Mouse (Mus musculus) forebrain, postnatal 0 days (tissue): ENCODE results near the gene Prkar2b. TPM values are rescaled to one million over a fixed set of nuclear protein-coding genes. Genes with fewer than 3 reads are reported as not detected.

Source experiments
- ATAC-seq: fragments of 200-750 bp; cut with Nextera tagmentation; 2 replicates; pipeline ENCODE4 v1.8.0; 2017; ENCODE audit warnings: mild to moderate bottlenecking, moderate library complexity
- DNase-seq: peaks from one replicate; pipeline ENCODE4 v3.0.0-alpha.2; 2015
- H3K27ac ChIP-seq: fragments of 300-500 bp; sonication (generic); 2 replicates; pipeline ENCODE4 v1.5.1; 2014; ENCODE audit warnings: low read depth, mild to moderate bottlenecking, antibody characterized with exemption, low read length, moderate library complexity, mixed read lengths
- H3K27me3 ChIP-seq: fragments of 300-500 bp; sonication (generic); 2 replicates; pipeline ENCODE4 v1.6.1; 2014; ENCODE audit warnings: mild to moderate bottlenecking, low read length, mixed read lengths; ENCODE audit not compliant: insufficient read depth
- H3K36me3 ChIP-seq: fragments of 300-500 bp; sonication (generic); 2 replicates; pipeline ENCODE4 v1.6.1; 2014; ENCODE audit warnings: mild to moderate bottlenecking, moderate library complexity; ENCODE audit not compliant: insufficient read depth
- H3K4me1 ChIP-seq: fragments of 300-500 bp; sonication (generic); 2 replicates; pipeline ENCODE4 v1.6.1; 2014; ENCODE audit warnings: antibody characterized with exemption; ENCODE audit not compliant: insufficient read depth
- H3K4me2 ChIP-seq: fragments of 300-500 bp; sonication (generic); 2 replicates; pipeline ENCODE4 v1.6.1; 2014; ENCODE audit warnings: low read depth, mild to moderate bottlenecking, moderate library complexity
- H3K4me3 ChIP-seq: fragments of 300-500 bp; sonication (generic); 2 replicates; pipeline ENCODE4 v1.5.1; 2014; ENCODE audit warnings: low read depth, low read length, mixed read lengths
- H3K9ac ChIP-seq: fragments of 300-500 bp; sonication (generic); 2 replicates; pipeline ENCODE4 v1.6.1; 2014; ENCODE audit warnings: mild to moderate bottlenecking
- H3K9me3 ChIP-seq: fragments of 300-500 bp; sonication (generic); 2 replicates; pipeline ENCODE4 v1.6.1; 2016; ENCODE audit warnings: low read length
- CTCF ChIP-seq: sonication (generic); IDR thresholded peaks from 2 replicates; pipeline ENCODE4 v1.5.1; 2016; ENCODE audit warnings: antibody characterized with exemption, control low read depth, low read depth
- WGBS: fragments of 180-500 bp; shearing (Covaris S2); extraction: QIAGEN DNeasy Blood & Tissue Kit; methylation state at CpG from one replicate; pipeline ENCODE4 v1.1.7; 2014; 5-methylcytosine and 5-hydroxymethylcytosine counted together
- polyA plus RNA-seq: library from polyadenylated mRNA; unstranded; fragments of >200 nt; fragmentation: Nextera tagmentation; extraction: Ambion mirVana; gene quantifications from 2 replicates; pipeline ENCODE4 v1.2.1, GENCODE M21; 2015
- total RNA-seq: library from RNA; depleted of rRNA; stranded (reverse); fragments of >200 nt; gene quantifications from 2 replicates; pipeline ENCODE4 v1.2.3, GENCODE M21; 2014; rRNA removed

Prkar2b gene
- total and polyA plus RNA-seq, 2 experiments from 2014 or later = 129 to 215 TPM

DNA sequence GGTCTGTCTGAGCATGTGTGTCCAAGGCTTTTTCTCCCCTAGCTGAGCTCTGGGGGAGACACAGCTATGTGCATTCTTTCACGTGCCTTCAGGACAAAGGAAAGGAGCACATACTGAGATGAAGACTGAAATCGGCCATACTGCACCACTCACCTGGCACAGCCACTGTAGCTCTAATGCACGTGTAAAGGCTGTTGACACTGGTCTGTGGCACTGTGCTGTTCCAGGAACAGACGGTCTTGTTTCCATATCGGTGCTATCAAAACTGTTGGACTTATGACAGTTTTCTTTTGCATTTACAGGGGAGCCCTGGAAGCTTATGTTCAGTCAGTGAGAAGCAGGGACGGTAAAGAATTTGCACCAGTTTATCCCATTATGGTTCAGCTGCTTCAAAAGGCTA, 135.8 kb downstream of the Prkar2b start:
- Histone ChIP-seq H3K4me1 (no peaks in the 10 kb centered on the region), H3K9ac (no peak overlapping the region), H3K4me2 (no peak overlapping the region), H3K4me3 (no peak overlapping the region), H3K9me3 (no peaks in the 10 kb centered on the region), H3K36me3 (peaks cover 43% of the 10 kb centered on the region), H3K27me3 (no peaks in the 10 kb centered on the region), H3K27ac (no peak overlapping the region)
- no peak for TF ChIP-seq CTCF
- ATAC-seq (no peak), DNase-seq (no peak)
- WGBS = 65% methylated on average over 6 of the region's 6 CpGs

DNA sequence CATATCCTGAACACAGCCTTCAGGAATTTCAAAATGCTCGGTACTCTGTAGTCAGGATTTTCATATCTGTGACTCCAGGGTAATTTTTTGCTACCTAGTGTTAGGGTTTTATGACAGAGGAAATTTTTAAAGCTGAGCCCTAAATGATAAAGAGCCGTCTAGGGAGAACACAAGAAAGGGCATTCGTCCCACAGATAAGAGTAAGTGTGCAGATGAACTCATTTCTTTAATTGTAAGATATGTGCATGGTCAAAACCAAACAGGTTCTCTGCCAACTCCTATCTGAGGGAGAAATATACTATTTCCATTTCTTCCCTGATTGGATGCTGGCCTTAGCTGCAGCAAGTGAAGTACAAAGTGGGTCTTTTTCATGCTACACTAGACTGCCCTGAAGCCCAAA, 137.0 kb downstream of the Prkar2b start:
- no peak overlapping the region for H3K27ac ChIP-seq
- H3K36me3 ChIP-seq = peaks cover 38% of the 10 kb centered on the region
- H3K9me3 ChIP-seq = no peaks in the 10 kb centered on the region
- H3K9ac ChIP-seq = no peak overlapping the region
- no peak for TF ChIP-seq CTCF
- no peak for DNase-seq
- no peak for ATAC-seq
- H3K27me3 ChIP-seq = no peaks in the 10 kb centered on the region
- WGBS = 92% methylated on average over 3 of the region's 3 CpGs
- no peak overlapping the region for H3K4me2 ChIP-seq
- no peaks in the 10 kb centered on the region for H3K4me1 ChIP-seq
- no peak overlapping the region for H3K4me3 ChIP-seq

DNA sequence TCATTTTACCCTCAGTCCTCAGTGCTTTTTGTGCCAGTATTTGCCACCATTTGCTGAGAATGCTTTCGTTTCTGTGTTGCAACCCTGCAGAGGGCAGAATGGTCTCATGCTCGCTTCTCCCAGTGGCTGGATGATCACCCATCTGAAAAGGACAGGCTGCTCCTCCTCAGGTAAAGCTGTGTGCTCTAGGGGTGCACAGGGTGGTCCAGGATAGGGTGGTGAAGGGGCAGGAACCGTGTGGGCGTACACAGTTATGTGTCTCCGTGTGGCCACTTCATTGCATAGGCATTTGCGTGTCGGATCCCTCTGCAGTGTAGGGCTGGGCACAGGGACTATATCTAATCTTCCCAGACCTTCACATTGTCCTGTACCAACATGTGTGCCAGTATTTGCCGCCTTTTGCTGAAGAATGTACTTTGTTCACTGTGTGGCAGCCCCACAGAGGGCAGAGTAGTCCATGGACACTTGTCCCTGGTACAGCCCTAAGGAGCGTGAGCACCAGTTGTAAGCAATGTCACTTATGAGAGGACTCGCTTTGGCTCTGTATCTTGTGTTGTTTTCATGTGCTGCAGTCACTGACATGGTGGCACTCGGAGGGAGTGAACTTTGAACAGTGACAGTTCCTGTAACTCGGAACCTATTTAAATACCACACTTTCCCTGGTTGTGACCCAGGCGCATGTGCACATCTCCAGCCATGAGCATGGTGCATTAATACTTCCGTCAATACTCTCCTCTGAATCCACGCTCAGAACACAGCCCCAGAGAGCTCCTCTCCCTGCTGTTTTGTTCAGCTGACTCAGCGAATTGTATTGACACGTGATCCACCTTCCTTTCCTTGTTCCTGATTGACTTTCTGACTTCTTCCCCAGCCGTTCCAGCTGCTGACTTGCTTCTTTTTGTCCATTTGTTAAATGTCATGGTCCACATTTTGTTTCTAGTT, 140.4 kb downstream of the Prkar2b start:
- no peaks in the 10 kb centered on the region for H3K27me3 ChIP-seq
- H3K4me3 ChIP-seq = no peak overlapping the region
- WGBS = 87% methylated on average over 18 of the region's 18 CpGs
- ATAC-seq = no peak
- H3K9me3 ChIP-seq = no peaks in the 10 kb centered on the region
- no peaks in the 10 kb centered on the region for H3K4me1 ChIP-seq
- H3K9ac ChIP-seq = no peak overlapping the region
- peaks cover 21% of the 10 kb centered on the region for H3K36me3 ChIP-seq
- no peak for DNase-seq
- no peak overlapping the region for H3K4me2 ChIP-seq
- TF ChIP-seq CTCF = no peak
- no peak overlapping the region for H3K27ac ChIP-seq

DNA sequence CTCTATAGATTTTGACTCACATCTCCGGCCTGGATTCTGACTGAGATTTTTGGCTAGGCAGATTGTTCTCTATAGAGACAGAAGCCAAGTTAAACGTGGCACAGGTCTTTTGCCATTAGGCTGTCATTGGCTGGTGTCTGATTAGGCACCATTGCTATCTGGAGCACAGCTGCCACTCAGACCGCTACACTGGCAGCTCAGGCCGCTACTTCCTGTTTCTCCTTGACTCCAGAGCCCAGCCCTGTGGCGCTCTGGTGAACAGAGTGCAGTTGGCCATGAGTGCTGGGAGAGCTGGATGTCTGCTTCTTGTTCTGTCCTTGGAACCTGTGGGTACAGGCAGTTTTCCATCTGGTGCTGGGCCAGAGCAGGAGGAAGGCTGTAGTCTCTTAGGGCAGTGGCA, 143.9 kb downstream of the Prkar2b start:
- ATAC-seq (peak; percentile 55), DNase-seq (no peak)
- Histone ChIP-seq H3K4me1 (no peaks in the 10 kb centered on the region), H3K9ac (no peak overlapping the region), H3K9me3 (no peaks in the 10 kb centered on the region), H3K4me3 (no peak overlapping the region), H3K27ac (no peak overlapping the region), H3K4me2 (no peak overlapping the region), H3K36me3 (peaks cover 5% of the 10 kb centered on the region; the same call in 1 of the 2 replicates), H3K27me3 (no peaks in the 10 kb centered on the region)
- WGBS = 76% methylated on average over 5 of the region's 5 CpGs
- no peak for TF ChIP-seq CTCF

DNA sequence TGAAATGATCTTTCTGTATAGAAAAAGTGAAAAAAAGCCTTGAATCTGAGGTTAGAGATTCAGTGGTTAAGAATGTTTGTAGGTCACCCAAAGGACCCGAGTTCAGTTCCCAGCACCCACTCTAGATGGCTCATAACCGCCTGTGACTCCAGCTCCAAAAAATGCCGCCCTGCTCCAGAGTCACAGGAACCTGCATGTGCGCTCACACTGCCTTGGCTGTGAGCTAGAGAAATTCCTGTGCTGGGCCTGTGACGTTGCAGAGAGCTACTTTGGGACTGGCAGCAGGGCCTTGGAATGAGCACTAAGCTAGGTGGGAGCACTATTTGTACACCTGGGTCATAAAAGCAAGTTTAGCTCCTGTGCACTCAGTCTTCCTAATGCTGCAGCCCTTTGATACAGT, 144.4 kb downstream of the Prkar2b start:
- Histone ChIP-seq H3K27me3 (no peaks in the 10 kb centered on the region), H3K27ac (no peak overlapping the region), H3K4me1 (no peaks in the 10 kb centered on the region), H3K9me3 (no peaks in the 10 kb centered on the region), H3K4me2 (no peak overlapping the region), H3K9ac (no peak overlapping the region), H3K4me3 (no peak overlapping the region), H3K36me3 (peaks cover 5% of the 10 kb centered on the region; the same call in 1 of the 2 replicates)
- DNase-seq = no peak
- TF ChIP-seq CTCF = no peak
- WGBS = 95% methylated on average over 5 of the region's 5 CpGs
- no peak for ATAC-seq

DNA sequence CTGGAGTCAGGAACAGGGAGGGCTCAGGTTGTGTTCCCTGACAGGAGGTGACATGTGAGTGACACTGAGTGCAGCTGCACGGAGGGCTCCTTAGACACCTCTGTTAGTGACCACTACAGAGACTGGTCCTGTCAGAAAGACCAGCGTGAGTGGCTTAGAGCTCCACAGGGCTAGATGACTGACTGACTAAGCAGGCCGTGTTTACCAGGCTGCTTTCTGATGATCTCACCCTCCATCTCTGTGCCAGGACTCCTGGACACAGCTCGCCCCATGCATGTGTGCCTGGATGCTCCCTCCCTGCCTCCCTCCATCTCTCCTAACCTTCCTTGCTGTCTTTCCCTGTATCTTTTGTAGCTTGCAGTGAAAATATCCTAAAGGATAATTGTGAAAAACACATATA, 147.5 kb downstream of the Prkar2b start:
- no peak for TF ChIP-seq CTCF
- H3K27me3 ChIP-seq = no peaks in the 10 kb centered on the region
- no peaks in the 10 kb centered on the region for H3K36me3 ChIP-seq
- no peak overlapping the region for H3K9ac ChIP-seq
- no peak overlapping the region for H3K4me3 ChIP-seq
- no peaks in the 10 kb centered on the region for H3K9me3 ChIP-seq
- no peaks in the 10 kb centered on the region for H3K4me1 ChIP-seq
- DNase-seq (no peak), ATAC-seq (peak; percentile 50; the same call in 1 of the 2 replicates)
- H3K4me2 ChIP-seq = no peak overlapping the region
- no peak overlapping the region for H3K27ac ChIP-seq
- WGBS = 44% methylated on average over 4 of the region's 4 CpGs

DNA sequence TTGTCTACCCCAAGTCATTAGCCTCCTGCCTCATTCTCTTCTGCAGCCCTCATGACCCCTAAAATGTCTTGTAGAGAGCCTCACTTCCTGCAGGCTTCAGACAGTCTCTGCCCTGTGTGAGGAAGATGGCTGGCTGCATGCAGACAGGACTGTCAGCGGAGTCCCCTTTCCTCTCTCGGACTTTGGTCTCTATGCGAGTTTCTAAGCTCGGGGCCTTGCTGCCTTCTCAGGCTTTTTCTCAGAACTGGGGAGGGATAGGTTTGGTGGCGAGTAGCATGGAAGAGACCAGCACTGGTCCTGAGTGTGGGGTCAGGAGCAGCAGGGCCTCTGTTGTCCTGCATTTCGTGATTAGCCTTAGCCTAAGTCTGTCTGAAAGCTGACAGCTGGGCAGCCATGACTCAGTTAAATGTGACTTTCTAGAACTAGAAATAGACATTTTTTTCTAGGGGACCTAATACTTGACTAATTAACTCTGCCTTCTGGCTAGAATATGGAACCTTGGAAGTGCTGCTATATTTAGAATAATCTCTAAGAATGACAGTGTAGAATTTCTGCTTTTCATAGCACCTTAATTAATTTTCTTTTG, 148.0 kb downstream of the Prkar2b start:
- whole genome bisulfite sequencing = 83% methylated on average over 6 of the region's 6 CpGs
- Histone ChIP-seq H3K27ac (no peak overlapping the region), H3K4me2 (no peak overlapping the region), H3K4me1 (no peaks in the 10 kb centered on the region), H3K4me3 (no peak overlapping the region), H3K9me3 (no peaks in the 10 kb centered on the region), H3K27me3 (no peaks in the 10 kb centered on the region), H3K9ac (no peak overlapping the region), H3K36me3 (no peaks in the 10 kb centered on the region)
- no peak for DNase-seq
- ATAC-seq = 0 out of 2 replicates have a peak, but pooled peaks have one; percentile 1
- no peak for TF ChIP-seq CTCF

Other genes starting within 250 kb of the Prkar2b start
- 46.5 and 48.4 TPM in 2 replicates for gene Hbp1, start 110.8 kb downstream of the Prkar2b start, total RNA-seq
- gene Hbp1, start 110.8 kb downstream of the Prkar2b start, polyA plus RNA-seq = 33.0 and 38.5 TPM in 2 replicates
- gene Pik3cg, start 147.4 kb upstream of the Prkar2b start, total RNA-seq = 1.0 and 1.2 TPM in 2 replicates
- 0.91 and 1.2 TPM in 2 replicates for gene Pik3cg, start 147.4 kb upstream of the Prkar2b start, polyA plus RNA-seq